In the genomic region with DNA sequence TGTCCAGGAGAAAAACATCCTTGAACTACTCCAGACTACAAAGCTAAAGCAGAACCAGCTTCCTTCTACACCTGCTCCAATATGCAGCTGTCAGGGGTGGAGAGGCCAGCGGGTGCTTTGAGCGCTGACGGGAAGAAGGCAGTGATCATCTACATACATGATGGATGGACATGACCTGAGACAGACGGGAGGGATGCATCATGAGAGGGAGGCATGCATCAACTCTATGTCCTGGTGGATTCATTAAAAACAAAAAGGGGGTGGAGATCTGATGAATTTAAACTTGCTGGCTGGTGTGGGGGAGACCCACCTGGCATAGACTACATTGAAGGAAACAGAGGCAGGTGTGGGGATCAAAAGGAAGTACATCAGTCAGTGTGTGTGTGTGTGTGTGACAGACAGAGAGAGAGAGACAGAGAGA, we compare ENCODE assay signal across 18 mouse cellular contexts. TPM values are rescaled to one million over a fixed set of nuclear protein-coding genes. Genes with fewer than 3 reads are reported as not detected.
DNase-seq lines count a peak whose midpoint lies in the region; ATAC-seq and TF ChIP-seq lines count a peak whose summit lies in the region.
"Had no signal": no experiment of that assay in that cellular context is flagged by ENCODE, and none has a peak within 500 bp of the region (broad histone marks: within the 10 kb centered on the region; RNA-seq: fewer than 3 reads in every experiment).

No protein-coding gene starts in this region.

- H3K9me3 ChIP-seq in intestine, embryonic 16.5 days (ENCODE audit: control insufficient read depth, low read length): no peaks in the 10 kb centered on the region
- H3K9me3 ChIP-seq in intestine, postnatal 0 days (ENCODE audit: control insufficient read depth): no peaks in the 10 kb centered on the region
- no peaks in the 10 kb centered on the region for H3K9me3 ChIP-seq in CH12.LX (replicated peaks; ENCODE audit: low read length)
- no peaks in the 10 kb centered on the region for H3K9me3 ChIP-seq in embryonic facial prominence, embryonic 13.5 days
- H3K9me3 ChIP-seq: hindbrain, embryonic 15.5 days; limb, embryonic 13.5 days; midbrain, embryonic 13.5 days had no signal

- no peaks in the 10 kb centered on the region for H3K27me3 ChIP-seq in intestine, embryonic 16.5 days (replicated peaks; ENCODE audit: control insufficient read depth, insufficient read depth, low read length)
- H3K27me3 ChIP-seq in intestine, postnatal 0 days (replicated peaks; ENCODE audit: control insufficient read depth, insufficient read depth, low read length): no peaks in the 10 kb centered on the region
- H3K27me3 ChIP-seq in CH12.LX (replicated peaks): no peaks in the 10 kb centered on the region
- no peaks in the 10 kb centered on the region for H3K27me3 ChIP-seq in embryonic facial prominence, embryonic 13.5 days
- no peaks in the 10 kb centered on the region for H3K27me3 ChIP-seq in thymus, adult 2 months (ENCODE audit: control insufficient read depth, insufficient read depth, low read length)
- H3K27me3 ChIP-seq: hindbrain, embryonic 15.5 days; limb, embryonic 13.5 days; midbrain, embryonic 13.5 days had no signal

- in situ Hi-C loops in CH12.LX (cut with MboI; ENCODE audit: low pct_ligation_motif_present, low pct_unique_long_range_greater_than_20kb, low sequenced_read_pairs): loop anchor here (5.0 kb wide), 1 partner anchor 48 kb away; the partner anchor contains the start of gene Nfkbia

- no peak for TF ChIP-seq POLR2A in CH12.LX (IDR thresholded peaks at IDR 0.05; ENCODE audit: low read depth, low read length)
- no peak for TF ChIP-seq POLR2A in thymus, adult 2 months (IDR thresholded peaks at IDR 0.05; ENCODE audit: control insufficient read depth, extremely low read depth, insufficient read depth, low read length, poor library complexity)

- 69% methylated on average over 4 of the region's 4 CpGs for WGBS in intestine, embryonic 16.5 days
- 63% methylated on average over 4 of the region's 4 CpGs for WGBS in intestine, postnatal 0 days
- 79% methylated on average over 4 of the region's 4 CpGs for WGBS in embryonic facial prominence, embryonic 13.5 days
- WGBS in thymus, adult 2 months: 25% methylated on average over 4 of the region's 4 CpGs

- no peak overlapping the region for H3K9ac ChIP-seq in intestine, embryonic 16.5 days (ENCODE audit: low read depth, low read length)
- no peak overlapping the region for H3K9ac ChIP-seq in intestine, postnatal 0 days (ENCODE audit: low read depth, low read length)
- 0 out of 2 replicates have a peak overlapping the region, but pooled peaks have one; percentile 64 for H3K9ac ChIP-seq in CH12.LX (ENCODE audit: insufficient read depth, low read depth)
- H3K9ac ChIP-seq in embryonic facial prominence, embryonic 13.5 days: no peak overlapping the region
- H3K9ac ChIP-seq: hindbrain, embryonic 15.5 days; liver, embryonic 14.5 days; midbrain, embryonic 13.5 days had no signal

- no peaks in the 10 kb centered on the region; the same call in 1 of the 2 replicates for H3K79me2 ChIP-seq in CH12.LX (replicated peaks; ENCODE audit: control insufficient read depth, extremely low read depth, insufficient read depth, poor library complexity, severe bottlenecking)

- dilution Hi-C loops in CH12.LX (cut with MboI; ENCODE audit: extremely low pct_ligation_motif_present, extremely low pct_unique_long_range_greater_than_20kb, low sequenced_read_pairs): no loop called here

- ATAC-seq in intestine, embryonic 16.5 days: no peak
- no peak for ATAC-seq in intestine, postnatal 0 days
- no peak for ATAC-seq in embryonic facial prominence, embryonic 13.5 days (ENCODE audit: insufficient number of reproducible peaks, insufficient read depth, low FRiP score, low TSS enrichment, low read depth)
- ATAC-seq: forebrain, embryonic 14.5 days; midbrain, embryonic 13.5 days had no signal

- H3K4me2 ChIP-seq in intestine, embryonic 16.5 days (ENCODE audit: low read depth, low read length): no peak overlapping the region
- H3K4me2 ChIP-seq in intestine, postnatal 0 days (replicated peaks; ENCODE audit: low read depth): no peak overlapping the region
- H3K4me2 ChIP-seq in CH12.LX (ENCODE audit: insufficient read depth, low read depth, poor library complexity, severe bottlenecking): peak overlapping the region; percentile 39; the same call in 1 of the 2 replicates
- H3K4me2 ChIP-seq in embryonic facial prominence, embryonic 13.5 days: no peak overlapping the region
- H3K4me2 ChIP-seq: hindbrain, embryonic 15.5 days; limb, embryonic 13.5 days; midbrain, embryonic 13.5 days had no signal

- H3K36me3 ChIP-seq in intestine, embryonic 16.5 days (ENCODE audit: control insufficient read depth, insufficient read depth, low read length): no peaks in the 10 kb centered on the region
- no peaks in the 10 kb centered on the region for H3K36me3 ChIP-seq in intestine, postnatal 0 days (ENCODE audit: control insufficient read depth, insufficient read depth)
- no peaks in the 10 kb centered on the region for H3K36me3 ChIP-seq in CH12.LX (replicated peaks in 1 of 2; ENCODE audit: control insufficient read depth in 1 of 2, insufficient read depth in 1 of 2, low read length in 1 of 2)
- H3K36me3 ChIP-seq in embryonic facial prominence, embryonic 13.5 days: no peaks in the 10 kb centered on the region
- no peaks in the 10 kb centered on the region for H3K36me3 ChIP-seq in thymus, adult 2 months (ENCODE audit: control insufficient read depth, insufficient read depth, low read length)
- H3K36me3 ChIP-seq: hindbrain, embryonic 15.5 days; limb, embryonic 13.5 days; midbrain, embryonic 13.5 days had no signal

- DNase-seq in CH12.LX (ENCODE audit: extremely low read depth): no peak
- peak; percentile 66 for DNase-seq in thymus, adult 2 months
- no peak for DNase-seq in adrenal gland, adult 18-20 months (ENCODE audit: low spot score in 2 of 2)
- DNase-seq in cerebellum, adult 11-12 months: no peak
- DNase-seq: cerebellum, postnatal 14 days; embryo, embryonic 11 days; heart, postnatal 14 days; kidney, adult 11 months; kidney, postnatal 14 days had no signal

- TF ChIP-seq EP300 in CH12.LX (IDR thresholded peaks at IDR 0.05; ENCODE audit: low read length): no peak

- TF ChIP-seq CTCF in intestine, postnatal 0 days (IDR thresholded peaks at IDR 0.05; ENCODE audit: low read depth): no peak
- no peak for TF ChIP-seq CTCF in CH12.LX (conservative IDR thresholded peaks at IDR 0.05 in 1 of 2, IDR thresholded peaks at IDR 0.05 in 1 of 2; ENCODE audit: low read depth in 2 of 2, low read length in 2 of 2)
- TF ChIP-seq CTCF in thymus, adult 2 months (IDR thresholded peaks at IDR 0.05; ENCODE audit: borderline replicate concordance, control insufficient read depth, extremely low read depth, insufficient read depth, low read length, poor library complexity): no peak

- 0 out of 2 replicates have a peak overlapping the region, but pooled peaks have one; percentile 2 for H3K27ac ChIP-seq in intestine, embryonic 16.5 days (ENCODE audit: low read length)
- H3K27ac ChIP-seq in intestine, postnatal 0 days (ENCODE audit: low read depth, low read length): no peak overlapping the region
- peak overlapping the region; percentile 98 for H3K27ac ChIP-seq in CH12.LX (ENCODE audit: insufficient read depth, low read depth)
- H3K27ac ChIP-seq in embryonic facial prominence, embryonic 13.5 days: peak overlapping the region; percentile 84; the same call in 1 of the 2 replicates
- H3K27ac ChIP-seq in thymus, adult 2 months (ENCODE audit: control insufficient read depth, insufficient read depth, low read length): peak overlapping the region; percentile 65
- H3K27ac ChIP-seq: hindbrain, embryonic 15.5 days; liver, embryonic 14.5 days; midbrain, embryonic 13.5 days had no signal

- no peak overlapping the region for H3K4me3 ChIP-seq in intestine, embryonic 16.5 days (ENCODE audit: low read length)
- H3K4me3 ChIP-seq in intestine, postnatal 0 days (ENCODE audit: low read depth, low read length): no peak overlapping the region
- H3K4me3 ChIP-seq in CH12.LX (replicated peaks in 1 of 3; ENCODE audit: low read depth in 2 of 3, low read length in 2 of 3, poor library complexity in 1 of 3): no peak overlapping the region
- H3K4me3 ChIP-seq in embryonic facial prominence, embryonic 13.5 days: no peak overlapping the region
- H3K4me3 ChIP-seq in thymus, adult 2 months (ENCODE audit: control insufficient read depth, insufficient read depth, low read length): no peak overlapping the region
- H3K4me3 ChIP-seq: erythroblast, embryonic 14.5 days; hindbrain, embryonic 15.5 days; limb, embryonic 13.5 days; midbrain, embryonic 13.5 days had no signal

- no peak for TF ChIP-seq RAD21 in CH12.LX (IDR thresholded peaks at IDR 0.05; ENCODE audit: low read depth, low read length)

- peaks cover 33% of the 10 kb centered on the region for H3K4me1 ChIP-seq in intestine, embryonic 16.5 days (ENCODE audit: control insufficient read depth, insufficient read depth, low read length)
- H3K4me1 ChIP-seq in intestine, postnatal 0 days (replicated peaks; ENCODE audit: control insufficient read depth, insufficient read depth, low read length): peaks cover 7% of the 10 kb centered on the region; the same call in 1 of the 2 replicates
- peaks cover 53 to 97% of the 10 kb centered on the region in 2 experiments for H3K4me1 ChIP-seq in CH12.LX (ENCODE audit: control insufficient read depth in 1 of 2, insufficient read depth in 2 of 2)
- peaks cover 53% of the 10 kb centered on the region for H3K4me1 ChIP-seq in embryonic facial prominence, embryonic 13.5 days
- peaks cover 64% of the 10 kb centered on the region for H3K4me1 ChIP-seq in thymus, adult 2 months (replicated peaks; ENCODE audit: control insufficient read depth, insufficient read depth, low read length)

TF ChIP-seq in CH12.LX, 34 proteins besides CTCF, POLR2A, EP300 and RAD21:
- TF ChIP-seq MYC (IDR thresholded peaks at IDR 0.05; ENCODE audit: low read depth, low read length) (0 out of 2 replicates have a peak, but pooled peaks have one; percentile 10), MAZ (IDR thresholded peaks at IDR 0.05; ENCODE audit: low read depth, low read length) (no peak)

RNA-seq across cellular contexts. Expression of gene Nfkbia, which starts 48.4 kb away (rescaled TPM):
- 75.5 and 83.8 TPM in 2 replicates for polyA plus RNA-seq in intestine, embryonic 16.5 days (2015; fragmentation: Nextera tagmentation; extraction: Ambion mirVana)
- 47.1 and 49.7 TPM in 2 replicates for polyA plus RNA-seq in intestine, postnatal 0 days (2015; fragmentation: Nextera tagmentation; extraction: Ambion mirVana)
- 465 and 702 TPM in 2 replicates for total RNA-seq in CH12.LX (2012; rRNA removed)
- 138 and 178 TPM in 2 replicates for total RNA-seq in CH12.LX (2014; rRNA removed)
- polyA plus RNA-seq in CH12.LX (2012; ENCODE audit: insufficient read length, low read depth): 115 and 143 TPM in 2 replicates
- 117 and 126 TPM in 2 replicates for polyA plus RNA-seq in embryonic facial prominence, embryonic 13.5 days (2015; fragmentation: Nextera tagmentation; extraction: Ambion mirVana)
- 613 and 674 TPM in 2 replicates for polyA plus RNA-seq in thymus, adult 2 months (2012; rRNA removed)
- 100 to 1,000 TPM in 1 of 2 experiments, 10 to 100 TPM in 1; 72.4 to 107 TPM for total RNA-seq in adrenal gland, adult 18-20 months (2021)
